Mouse (Mus musculus) embryonic facial prominence, embryonic 14.5 days (tissue): ENCODE measurements around the gene Ltf. TPM values are rescaled to one million over a fixed set of nuclear protein-coding genes. Genes with fewer than 3 reads are reported as not detected.

Source experiments
- ATAC-seq: fragments of 200-750 bp; cut with Nextera tagmentation; 2 replicates; pipeline ENCODE4 v1.8.0; 2017; ENCODE audit warnings: low read depth, moderate number of reproducible peaks, moderate TSS enrichment
- DNase-seq: peaks from one replicate; pipeline ENCODE4 v3.0.0-alpha.2; 2015; ENCODE audit warnings: low spot score
- H3K27ac ChIP-seq: fragments of 300-500 bp; sonication (generic); replicated peaks from 2 replicates; pipeline ENCODE4 v1.5.1; 2014; ENCODE audit warnings: low read depth, mild to moderate bottlenecking, low read length, moderate library complexity
- H3K27me3 ChIP-seq: fragments of 300-500 bp; sonication (generic); replicated peaks from 2 replicates; pipeline ENCODE4 v1.6.1; 2014; ENCODE audit warnings: low read length; ENCODE audit not compliant: control insufficient read depth, insufficient read depth
- H3K36me3 ChIP-seq: fragments of 300-500 bp; sonication (generic); 2 replicates; pipeline ENCODE4 v1.6.1; 2014; ENCODE audit warnings: low read length, mixed read lengths; ENCODE audit not compliant: control insufficient read depth, insufficient read depth
- H3K4me1 ChIP-seq: fragments of 300-500 bp; sonication (generic); 2 replicates; pipeline ENCODE4 v1.6.1; 2014; ENCODE audit warnings: antibody characterized with exemption, low read length; ENCODE audit not compliant: control insufficient read depth, insufficient read depth
- H3K4me2 ChIP-seq: fragments of 300-500 bp; sonication (generic); 2 replicates; pipeline ENCODE4 v1.6.1; 2014; ENCODE audit warnings: low read depth, mild to moderate bottlenecking, low read length, moderate library complexity, mixed read lengths
- H3K4me3 ChIP-seq: fragments of 300-500 bp; sonication (generic); 2 replicates; pipeline ENCODE4 v1.5.1; 2014; ENCODE audit warnings: low read depth, mild to moderate bottlenecking, low read length
- H3K9ac ChIP-seq: fragments of 300-500 bp; sonication (generic); 2 replicates; pipeline ENCODE4 v1.6.1; 2014; ENCODE audit warnings: low read depth, mild to moderate bottlenecking, low read length, moderate library complexity, mixed read lengths
- H3K9me3 ChIP-seq: fragments of 300-500 bp; sonication (generic); 2 replicates; pipeline ENCODE4 v1.6.1; 2016; ENCODE audit warnings: low read length; ENCODE audit not compliant: control insufficient read depth
- WGBS: fragments of 180-500 bp; shearing (Covaris S2); extraction: QIAGEN DNeasy Blood & Tissue Kit; methylation state at CpG from one replicate; pipeline ENCODE4 v1.1.7; 2014; 5-methylcytosine and 5-hydroxymethylcytosine counted together
- polyA plus RNA-seq: library from polyadenylated mRNA; unstranded; fragments of >200 nt; fragmentation: Nextera tagmentation; extraction: Ambion mirVana; gene quantifications from 2 replicates; pipeline ENCODE4 v1.2.1, GENCODE M21; 2014

Gene Ltf
- polyA plus RNA-seq, 1 experiment from 2014 or later = 4.2 TPM

GRCm38 (mm10) chr9:111085329-111085728, 66.3 kb downstream of the Ltf start:
- peaks cover 9% of the 10 kb centered on the region for H3K4me1 ChIP-seq
- no peaks in the 10 kb centered on the region for H3K27me3 ChIP-seq
- ATAC-seq (no peak), DNase-seq (no peak)
- H3K36me3 ChIP-seq = no peaks in the 10 kb centered on the region
- no peak overlapping the region for H3K27ac ChIP-seq
- no peak overlapping the region for H3K4me2 ChIP-seq
- 41% methylated on average over 4 of the region's 4 CpGs for WGBS
- no peak overlapping the region for H3K9ac ChIP-seq
- no peak overlapping the region for H3K4me3 ChIP-seq
- H3K9me3 ChIP-seq = no peaks in the 10 kb centered on the region

GRCm38 (mm10) chr9:111086137-111086536, 67.1 kb downstream of the Ltf start:
- no peak for ATAC-seq
- Histone ChIP-seq H3K9ac (no peak overlapping the region), H3K4me2 (no peak overlapping the region), H3K9me3 (no peaks in the 10 kb centered on the region), H3K4me3 (no peak overlapping the region), H3K27ac (no peak overlapping the region), H3K36me3 (no peaks in the 10 kb centered on the region), H3K27me3 (no peaks in the 10 kb centered on the region), H3K4me1 (peaks cover 9% of the 10 kb centered on the region)
- no peak for DNase-seq
- 58% methylated on average over 6 of the region's 6 CpGs for WGBS

- Histone ChIP-seq H3K4me3 (no peak overlapping the region), H3K27me3 (no peaks in the 10 kb centered on the region), H3K9me3 (no peaks in the 10 kb centered on the region), H3K4me2 (no peak overlapping the region), H3K36me3 (no peaks in the 10 kb centered on the region), H3K4me1 (peaks cover 9% of the 10 kb centered on the region), H3K9ac (no peak overlapping the region), H3K27ac (no peak overlapping the region)
- DNase-seq (no peak), ATAC-seq (no peak)
- WGBS = 28% methylated on average over 3 of the region's 3 CpGs
These were observed 68.0 kb downstream of the Ltf start for GRCm38 (mm10) chr9:111086995-111087606.

- Histone ChIP-seq H3K27ac (no peak overlapping the region), H3K9me3 (no peaks in the 10 kb centered on the region), H3K4me2 (no peak overlapping the region), H3K36me3 (no peaks in the 10 kb centered on the region), H3K27me3 (no peaks in the 10 kb centered on the region), H3K9ac (no peak overlapping the region), H3K4me3 (no peak overlapping the region), H3K4me1 (peaks cover 9% of the 10 kb centered on the region)
- no peak for ATAC-seq
- WGBS = 3% methylated on average over 5 of the region's 5 CpGs
- no peak for DNase-seq
These were observed 68.9 kb downstream of the Ltf start for GRCm38 (mm10) chr9:111087960-111088359.

GRCm38 (mm10) chr9:111088886-111089285, 69.8 kb downstream of the Ltf start:
- H3K9ac ChIP-seq = no peak overlapping the region
- H3K4me1 ChIP-seq = peaks cover 9% of the 10 kb centered on the region
- no peak overlapping the region for H3K4me2 ChIP-seq
- H3K36me3 ChIP-seq = no peaks in the 10 kb centered on the region
- no peak for ATAC-seq
- H3K27ac ChIP-seq = no peak overlapping the region
- H3K27me3 ChIP-seq = no peaks in the 10 kb centered on the region
- no peaks in the 10 kb centered on the region for H3K9me3 ChIP-seq
- no peak overlapping the region for H3K4me3 ChIP-seq
- DNase-seq = peak; percentile 47
- 36% methylated on average over 7 of the region's 7 CpGs for WGBS

Other genes with a start within 250 kb of the Ltf start
- gene Prss42, start 221.1 kb upstream of the Ltf start, polyA plus RNA-seq = not detected in 2 replicates
- gene Prss44, start 205.3 kb upstream of the Ltf start, polyA plus RNA-seq = not detected in 2 replicates
- gene Prss43, start 192.6 kb upstream of the Ltf start, polyA plus RNA-seq = not detected in 2 replicates
- 0.17 TPM in 1 of 2 replicates, not detected in the other for gene Prss45, start 184.7 kb upstream of the Ltf start, polyA plus RNA-seq
- gene Prss46, start 174.8 kb upstream of the Ltf start, polyA plus RNA-seq = 0.32 TPM in 1 of 2 replicates, not detected in the other
- 0.31 TPM in 1 of 2 replicates, not detected in the other for gene Prss50, start 161.3 kb upstream of the Ltf start, polyA plus RNA-seq
- 3.0 and 3.4 TPM in 2 replicates for gene Als2cl, start 139.4 kb upstream of the Ltf start, polyA plus RNA-seq
- 0.85 and 1.3 TPM in 2 replicates for gene Tmie, start 139.2 kb upstream of the Ltf start, polyA plus RNA-seq
- not detected in 2 replicates for gene Fam240a, start 102.4 kb upstream of the Ltf start, polyA plus RNA-seq
- gene Tdgf1, start 73.1 kb upstream of the Ltf start, polyA plus RNA-seq = 0.62 and 0.63 TPM in 2 replicates
- gene Lrrc2, start 67.7 kb upstream of the Ltf start, polyA plus RNA-seq = 0.21 and 0.28 TPM in 2 replicates
- gene Rtp3, start 28.7 kb upstream of the Ltf start, polyA plus RNA-seq = 0.21 and 0.35 TPM in 2 replicates
- 0.35 and 0.97 TPM in 2 replicates for gene Ccrl2, start 38.2 kb downstream of the Ltf start, polyA plus RNA-seq
- gene Lrrfip2, start 98.3 kb downstream of the Ltf start, polyA plus RNA-seq = 39.2 and 40.4 TPM in 2 replicates